Mouse (Mus musculus) embryonic fibroblast, embryonic 13.5 days (primary cell): ENCODE results near the gene Teddm3.
"Not testable (repeated sequence)": the region's sequence is repeated elsewhere in the genome, so short reads cannot be mapped to it uniquely, and the experiment has no call there.

ENCODE experiments used
- CTCF ChIP-seq: IDR thresholded peaks from 2 replicates; pipeline ENCODE4 v1.5.1; 2011; ENCODE audit warnings: mild to moderate bottlenecking, control low read depth, low read length, moderate library complexity, borderline replicate concordance; ENCODE audit not compliant: insufficient read depth
- POLR2A ChIP-seq: IDR thresholded peaks from 2 replicates; pipeline ENCODE4 v1.6.1; 2011; ENCODE audit warnings: low read depth, mild to moderate bottlenecking, control low read depth, low read length, moderate library complexity

- TF ChIP-seq CTCF, POLR2A: not testable (repeated sequence)
Measured at GRCm38 (mm10) chr16:21163423-21163822, 9.6 kb upstream of the Teddm3 start.
